Mouse (Mus musculus): ENCODE results near the gene Creb3l4. TPM values are rescaled to one million over a fixed set of nuclear protein-coding genes. Genes with fewer than 3 reads are reported as not detected.
"Not testable (repeated sequence)": the region's sequence is repeated elsewhere in the genome, so short reads cannot be mapped to it uniquely, and the experiment has no call there.

Gene Creb3l4
- polyA plus RNA-seq, 1 experiment from 2014 or later = 3.7 TPM

- WGBS = 91% methylated on average over 4 of the region's 4 CpGs
Observed at GRCm38 (mm10) chr3:90258521-90258920, 15.2 kb upstream of the Creb3l4 start.

GRCm38 (mm10) chr3:90256731-90257530 is 13.6 kb upstream of the Creb3l4 start:
- no peak overlapping the region for H3K27ac ChIP-seq (replicated peaks)
- no peaks in the 10 kb centered on the region for H3K27me3 ChIP-seq
- H3K9me3 ChIP-seq = no peaks in the 10 kb centered on the region
- peaks cover 19% of the 10 kb centered on the region for H3K4me1 ChIP-seq
- no peak overlapping the region for H3K4me3 ChIP-seq
- H3K4me2 ChIP-seq (replicated peaks) = no peak overlapping the region
- 94% methylated on average over 19 of the region's 19 CpGs for WGBS
- no peak for ATAC-seq (replicated peaks)
- H3K9ac ChIP-seq (replicated peaks) = no peak overlapping the region
- H3K36me3 ChIP-seq = peaks cover 37% of the 10 kb centered on the region

More at GRCm38 (mm10) chr3:90258521-90258920, 15.2 kb upstream of the Creb3l4 start:
- no peak overlapping the region for H3K9ac ChIP-seq (replicated peaks)
- peaks cover 48% of the 10 kb centered on the region for H3K36me3 ChIP-seq
- H3K9me3 ChIP-seq = no peaks in the 10 kb centered on the region
- H3K27me3 ChIP-seq = no peaks in the 10 kb centered on the region
- H3K4me1 ChIP-seq = peaks cover 19% of the 10 kb centered on the region
- no peak for ATAC-seq (replicated peaks)
- no peak overlapping the region for H3K27ac ChIP-seq (replicated peaks)
- no peak overlapping the region for H3K4me3 ChIP-seq
- H3K4me2 ChIP-seq (replicated peaks) = no peak overlapping the region

GRCm38 (mm10) chr3:90255784-90256353 is 12.6 kb upstream of the Creb3l4 start:
- Histone ChIP-seq H3K27me3 (no peaks in the 10 kb centered on the region), H3K36me3 (peaks cover 27% of the 10 kb centered on the region), H3K4me3 (0 out of 2 replicates have a peak overlapping the region, but pooled peaks have one; percentile 64), H3K4me2 (replicated peaks) (no peak overlapping the region), H3K9ac (replicated peaks) (no peak overlapping the region), H3K27ac (replicated peaks) (no peak overlapping the region), H3K9me3 (no peaks in the 10 kb centered on the region), H3K4me1 (peaks cover 19% of the 10 kb centered on the region)
- 95% methylated on average over 14 of the region's 14 CpGs for WGBS
- ATAC-seq (replicated peaks) = no peak

GRCm38 (mm10) chr3:90255194-90255565 is 11.9 kb upstream of the Creb3l4 start:
- Histone ChIP-seq H3K4me3 (peak overlapping the region; percentile 64), H3K9me3 (no peaks in the 10 kb centered on the region), H3K9ac (replicated peaks) (peak overlapping the region; percentile 76), H3K36me3 (peaks cover 25% of the 10 kb centered on the region), H3K27ac (replicated peaks) (0 out of 2 replicates have a peak overlapping the region, but pooled peaks have one; percentile 67), H3K4me1 (peaks cover 19% of the 10 kb centered on the region), H3K4me2 (replicated peaks) (peak overlapping the region; percentile 73), H3K27me3 (no peaks in the 10 kb centered on the region)
- 21% methylated on average over 2 of the region's 2 CpGs for WGBS
- ATAC-seq (replicated peaks) = no peak

GRCm38 (mm10) chr3:90254419-90255193 is 11.3 kb upstream of the Creb3l4 start:
- Histone ChIP-seq H3K27me3 (no peaks in the 10 kb centered on the region), H3K36me3 (peaks cover 19% of the 10 kb centered on the region), H3K4me3 (peak overlapping the region; percentile 64), H3K4me2 (replicated peaks) (peak overlapping the region; percentile 73), H3K27ac (replicated peaks) (peak overlapping the region; percentile 67), H3K9ac (replicated peaks) (peak overlapping the region; percentile 76), H3K9me3 (no peaks in the 10 kb centered on the region), H3K4me1 (peaks cover 20% of the 10 kb centered on the region)
- peak; percentile 57 for ATAC-seq (replicated peaks)
- under 1% methylated on average over 41 of the region's 41 CpGs for WGBS

- WGBS = 2% methylated on average over 40 of the region's 40 CpGs
- peak within 1 kb of the TSS; percentile 64 for H3K4me3 ChIP-seq
- peaks cover 27% of the 10 kb centered on the region for H3K4me1 ChIP-seq
- H3K27ac ChIP-seq (replicated peaks) = peak within 1 kb of the TSS; percentile 67
- H3K36me3 ChIP-seq = peaks cover 11% of the 10 kb centered on the region
- no peaks in the 10 kb centered on the region for H3K27me3 ChIP-seq
- peak; percentile 98 for ATAC-seq (replicated peaks)
- peak within 1 kb of the TSS; percentile 76 for H3K9ac ChIP-seq (replicated peaks)
- H3K9me3 ChIP-seq = no peaks in the 10 kb centered on the region
- peak within 1 kb of the TSS; percentile 73 for H3K4me2 ChIP-seq (replicated peaks)
Observed at GRCm38 (mm10) chr3:90253653-90254418, 10.5 kb upstream of the Creb3l4 start, which contains the start of gene Crtc2. Gene Crtc2, plus strand, starts transcription at chr3:90254163.

GRCm38 (mm10) chr3:90253174-90253573 is 9.9 kb upstream of the Creb3l4 start:
- Histone ChIP-seq H3K4me3 (peak overlapping the region; percentile 64), H3K4me1 (peaks cover 31% of the 10 kb centered on the region), H3K4me2 (replicated peaks) (0 out of 2 replicates have a peak overlapping the region, but pooled peaks have one; percentile 73)
- H3K27ac ChIP-seq (replicated peaks); H3K27me3 ChIP-seq; H3K36me3 ChIP-seq; H3K9me3 ChIP-seq; H3K9ac ChIP-seq (replicated peaks): not testable (repeated sequence)
- WGBS = 75% methylated on average over 1 of the region's 1 CpGs
- ATAC-seq (replicated peaks) = peak; percentile 1

GRCm38 (mm10) chr3:90252659-90253058 is 9.3 kb upstream of the Creb3l4 start:
- not testable (repeated sequence) for H3K4me2 ChIP-seq (replicated peaks); H3K27ac ChIP-seq (replicated peaks); H3K4me3 ChIP-seq; H3K27me3 ChIP-seq; H3K9me3 ChIP-seq; H3K9ac ChIP-seq (replicated peaks); H3K36me3 ChIP-seq; ATAC-seq (replicated peaks)
- peaks cover 33% of the 10 kb centered on the region for H3K4me1 ChIP-seq
- WGBS = 88% methylated on average over 2 of the region's 2 CpGs

GRCm38 (mm10) chr3:90251731-90252226 is 8.5 kb upstream of the Creb3l4 start:
- H3K4me1 ChIP-seq = peaks cover 35% of the 10 kb centered on the region
- not testable (repeated sequence) for H3K4me3 ChIP-seq; H3K9me3 ChIP-seq; H3K27me3 ChIP-seq; H3K27ac ChIP-seq (replicated peaks); H3K9ac ChIP-seq (replicated peaks); H3K36me3 ChIP-seq; ATAC-seq (replicated peaks); H3K4me2 ChIP-seq (replicated peaks)
- WGBS = 92% methylated on average over 10 of the region's 12 CpGs

- no peaks in the 10 kb centered on the region for H3K27me3 ChIP-seq
- no peak overlapping the region for H3K9ac ChIP-seq (replicated peaks)
- no peak overlapping the region for H3K4me2 ChIP-seq (replicated peaks)
- peaks cover 5% of the 10 kb centered on the region; the same call in 1 of the 2 replicates for H3K36me3 ChIP-seq
- no peak overlapping the region for H3K4me3 ChIP-seq
- no peak overlapping the region for H3K27ac ChIP-seq (replicated peaks)
- H3K4me1 ChIP-seq = peaks cover 28% of the 10 kb centered on the region
- no peak for ATAC-seq (replicated peaks)
- 88% methylated on average over 6 of the region's 6 CpGs for WGBS
- H3K9me3 ChIP-seq = no peaks in the 10 kb centered on the region
Observed at GRCm38 (mm10) chr3:90250791-90251190, 7.5 kb upstream of the Creb3l4 start.

- H3K36me3 ChIP-seq = peaks cover 5% of the 10 kb centered on the region; the same call in 1 of the 2 replicates
- peak overlapping the region; percentile 84 for H3K9ac ChIP-seq (replicated peaks)
- H3K4me1 ChIP-seq = peaks cover 18% of the 10 kb centered on the region
- H3K9me3 ChIP-seq = no peaks in the 10 kb centered on the region
- H3K4me2 ChIP-seq (replicated peaks) = peak overlapping the region; percentile 84
- no peaks in the 10 kb centered on the region for H3K27me3 ChIP-seq
- H3K27ac ChIP-seq (replicated peaks) = peak overlapping the region; percentile 84
- H3K4me3 ChIP-seq = peak overlapping the region; percentile 88
- no peak for ATAC-seq (replicated peaks)
- WGBS = 6% methylated on average over 10 of the region's 10 CpGs
Observed at GRCm38 (mm10) chr3:90248746-90249100, 5.4 kb upstream of the Creb3l4 start.

Measured in forebrain, embryonic 15.5 days (tissue).